12 mouse cellular contexts compared by ENCODE assay signal in genomic region chr1:149955482-149955881, GRCm38 (mm10). TPM values are rescaled to one million over a fixed set of nuclear protein-coding genes. Genes with fewer than 3 reads are reported as not detected.
DNase-seq lines count a peak whose midpoint lies in the region; ATAC-seq and TF ChIP-seq lines count a peak whose summit lies in the region.
"Had no signal": no experiment of that assay in that cellular context is flagged by ENCODE, and none has a peak within 500 bp of the region (broad histone marks: within the 10 kb centered on the region; RNA-seq: fewer than 3 reads in every experiment).

No protein-coding gene starts in this region.

- 77% methylated on average over 4 of the region's 4 CpGs for WGBS in forebrain, embryonic 13.5 days
- WGBS in forebrain, embryonic 15.5 days, result 64% methylated on average over 4 of the region's 4 CpGs
- 62% methylated on average over 4 of the region's 4 CpGs for WGBS in liver, adult 2 months
- WGBS in midbrain, embryonic 16.5 days, result 84% methylated on average over 4 of the region's 4 CpGs
- WGBS in midbrain, embryonic 15.5 days, result 82% methylated on average over 4 of the region's 4 CpGs

- no peak for TF ChIP-seq POLR2A in liver, adult 2 months (IDR thresholded peaks at IDR 0.05; ENCODE audit: extremely low read depth, insufficient read depth, low read length)

- 0 out of 2 replicates have a peak, but pooled peaks have one; percentile 19 for ATAC-seq in forebrain, embryonic 13.5 days
- no peak for ATAC-seq in forebrain, embryonic 15.5 days (replicated peaks)
- peak; percentile 72 for ATAC-seq in megakaryocyte progenitor cell, adult 5-6 weeks (replicated peaks; ENCODE audit: poor library complexity)
- ATAC-seq in midbrain, embryonic 16.5 days, result no peak
- no peak for ATAC-seq in midbrain, embryonic 15.5 days (replicated peaks)

- TF ChIP-seq CTCF in liver, adult 2 months (IDR thresholded peaks at IDR 0.05; ENCODE audit: low read depth, low read length), result no peak

- DNase-seq in liver, adult 2 months (ENCODE audit: extremely low read depth, low read depth, low spot score), result peak; percentile 15
- no peak for DNase-seq in liver
- DNase-seq in heart, postnatal 4 days, result peak; percentile 29
- DNase-seq: thymus, postnatal 25 days had no signal

- no peaks in the 10 kb centered on the region; the same call in 1 of the 2 replicates for H3K79me2 ChIP-seq in liver, adult 2 months (ENCODE audit: control insufficient read depth, insufficient read depth, low read length)

- no peak overlapping the region for H3K9ac ChIP-seq in forebrain, embryonic 13.5 days
- no peak overlapping the region for H3K9ac ChIP-seq in forebrain, embryonic 15.5 days (replicated peaks)
- no peak overlapping the region for H3K9ac ChIP-seq in liver, adult 2 months (ENCODE audit: low read depth, low read length)
- no peak overlapping the region for H3K9ac ChIP-seq in midbrain, embryonic 16.5 days (ENCODE audit: low read depth, low read length)
- H3K9ac ChIP-seq in midbrain, embryonic 15.5 days, result no peak overlapping the region
- H3K9ac ChIP-seq: embryonic facial prominence, embryonic 13.5 days; limb, embryonic 12.5 days had no signal

- H3K4me2 ChIP-seq in forebrain, embryonic 13.5 days, result no peak overlapping the region
- H3K4me2 ChIP-seq in forebrain, embryonic 15.5 days (replicated peaks), result no peak overlapping the region
- no peak overlapping the region for H3K4me2 ChIP-seq in midbrain, embryonic 16.5 days (ENCODE audit: low read length)
- H3K4me2 ChIP-seq in midbrain, embryonic 15.5 days, result no peak overlapping the region
- H3K4me2 ChIP-seq: embryonic facial prominence, embryonic 13.5 days; limb, embryonic 12.5 days had no signal

- H3K4me1 ChIP-seq in forebrain, embryonic 13.5 days, result no peaks in the 10 kb centered on the region
- H3K4me1 ChIP-seq in forebrain, embryonic 15.5 days, result no peaks in the 10 kb centered on the region
- H3K4me1 ChIP-seq in liver, adult 2 months (ENCODE audit: control insufficient read depth, insufficient read depth, low read length), result no peaks in the 10 kb centered on the region
- H3K4me1 ChIP-seq in midbrain, embryonic 16.5 days (ENCODE audit: control insufficient read depth, insufficient read depth, low read length), result no peaks in the 10 kb centered on the region
- H3K4me1 ChIP-seq in midbrain, embryonic 15.5 days, result no peaks in the 10 kb centered on the region
- H3K4me1 ChIP-seq: embryonic facial prominence, embryonic 13.5 days; limb, embryonic 12.5 days had no signal

- no peaks in the 10 kb centered on the region for H3K9me3 ChIP-seq in forebrain, embryonic 13.5 days (replicated peaks)
- no peaks in the 10 kb centered on the region for H3K9me3 ChIP-seq in forebrain, embryonic 15.5 days
- no peaks in the 10 kb centered on the region for H3K9me3 ChIP-seq in midbrain, embryonic 16.5 days (replicated peaks; ENCODE audit: control insufficient read depth, low read length, poor library complexity, severe bottlenecking)
- H3K9me3 ChIP-seq in midbrain, embryonic 15.5 days, result no peaks in the 10 kb centered on the region
- H3K9me3 ChIP-seq: embryonic facial prominence, embryonic 13.5 days; limb, embryonic 12.5 days had no signal

- H3K36me3 ChIP-seq in forebrain, embryonic 13.5 days (ENCODE audit: poor library complexity, severe bottlenecking), result no peaks in the 10 kb centered on the region
- H3K36me3 ChIP-seq in forebrain, embryonic 15.5 days, result no peaks in the 10 kb centered on the region
- no peaks in the 10 kb centered on the region for H3K36me3 ChIP-seq in liver, adult 2 months (ENCODE audit: control insufficient read depth, insufficient read depth, low read length)
- no peaks in the 10 kb centered on the region for H3K36me3 ChIP-seq in midbrain, embryonic 16.5 days (ENCODE audit: control insufficient read depth, insufficient read depth, low read length)
- no peaks in the 10 kb centered on the region for H3K36me3 ChIP-seq in midbrain, embryonic 15.5 days (replicated peaks)
- H3K36me3 ChIP-seq: embryonic facial prominence, embryonic 13.5 days; limb, embryonic 12.5 days had no signal

- H3K27ac ChIP-seq in forebrain, embryonic 13.5 days, result no peak overlapping the region
- no peak overlapping the region for H3K27ac ChIP-seq in forebrain, embryonic 15.5 days (replicated peaks)
- no peak overlapping the region for H3K27ac ChIP-seq in liver, adult 2 months (replicated peaks; ENCODE audit: insufficient read depth, low read depth, low read length)
- H3K27ac ChIP-seq in midbrain, embryonic 16.5 days (ENCODE audit: low read length), result no peak overlapping the region
- H3K27ac ChIP-seq in midbrain, embryonic 15.5 days, result no peak overlapping the region
- H3K27ac ChIP-seq: embryonic facial prominence, embryonic 13.5 days; kidney, postnatal 0 days; limb, embryonic 12.5 days had no signal

- no peaks in the 10 kb centered on the region for H3K27me3 ChIP-seq in forebrain, embryonic 13.5 days
- no peaks in the 10 kb centered on the region for H3K27me3 ChIP-seq in forebrain, embryonic 15.5 days
- no peaks in the 10 kb centered on the region for H3K27me3 ChIP-seq in liver, adult 2 months (ENCODE audit: control insufficient read depth, insufficient read depth, low read length)
- H3K27me3 ChIP-seq in midbrain, embryonic 16.5 days (ENCODE audit: control insufficient read depth, insufficient read depth, low read depth, low read length), result no peaks in the 10 kb centered on the region
- H3K27me3 ChIP-seq in midbrain, embryonic 15.5 days (replicated peaks), result no peaks in the 10 kb centered on the region
- H3K27me3 ChIP-seq: embryonic facial prominence, embryonic 13.5 days; limb, embryonic 12.5 days had no signal

- H3K4me3 ChIP-seq in forebrain, embryonic 13.5 days, result no peak overlapping the region
- H3K4me3 ChIP-seq in forebrain, embryonic 15.5 days, result no peak overlapping the region
- no peak overlapping the region for H3K4me3 ChIP-seq in liver, adult 2 months (ENCODE audit: insufficient read depth, low read depth, low read length)
- no peak overlapping the region for H3K4me3 ChIP-seq in midbrain, embryonic 16.5 days (ENCODE audit: low read depth, low read length)
- H3K4me3 ChIP-seq in midbrain, embryonic 15.5 days, result no peak overlapping the region
- H3K4me3 ChIP-seq: embryonic facial prominence, embryonic 13.5 days; limb, embryonic 12.5 days had no signal

RNA-seq across cellular contexts. Expression of gene Pla2g4a, which starts 5.6 kb away (rescaled TPM):
- 1.1 and 1.6 TPM in 2 replicates for polyA plus RNA-seq in forebrain, embryonic 13.5 days (2015; fragmentation: Nextera tagmentation; extraction: Ambion mirVana)
- 1.1 and 1.4 TPM in 2 replicates for polyA plus RNA-seq in forebrain, embryonic 15.5 days (2015; fragmentation: Nextera tagmentation; extraction: Ambion mirVana)
- total RNA-seq in liver, adult 2 months (2014; rRNA removed), result 2.4 and 2.5 TPM in 2 replicates
- 0.15 and 0.24 TPM in 2 replicates for polyA plus RNA-seq in liver, adult 2 months (2012; rRNA removed)
- 1 to 10 TPM; 4.3 to 4.4 TPM for total RNA-seq in heart, postnatal 4 days (2021)
- total RNA-seq in megakaryocyte progenitor cell, adult 5-6 weeks (2015), result 34.4 and 39.1 TPM in 2 replicates
- 75.3 and 110 TPM in 2 replicates for total RNA-seq in megakaryocyte progenitor cell, adult 5-6 weeks (2017)
- 0.57 and 1.0 TPM in 2 replicates for polyA plus RNA-seq in midbrain, embryonic 16.5 days (2015; fragmentation: Nextera tagmentation; extraction: Ambion mirVana)
- polyA plus RNA-seq in midbrain, embryonic 15.5 days (2015; fragmentation: Nextera tagmentation; extraction: Ambion mirVana), result 0.74 and 0.96 TPM in 2 replicates

Comparison
In these comparisons a context has a peak if more than half of its experiments do, and no peak if none do; other contexts are left out.
1. ATAC-seq: peak in forebrain, embryonic 13.5 days (single experiment) and megakaryocyte progenitor cell, adult 5-6 weeks (single experiment); none in forebrain, embryonic 15.5 days (single experiment), midbrain, embryonic 16.5 days (single experiment) and midbrain, embryonic 15.5 days (single experiment).